Mouse (Mus musculus): Measurements from ENCODE around the gene D16Ertd472e. TPM values are rescaled to one million over a fixed set of nuclear protein-coding genes. Genes with fewer than 3 reads are reported as not detected.

D16Ertd472e gene
- polyA plus RNA-seq, 1 experiment: 16.8 TPM

DNA sequence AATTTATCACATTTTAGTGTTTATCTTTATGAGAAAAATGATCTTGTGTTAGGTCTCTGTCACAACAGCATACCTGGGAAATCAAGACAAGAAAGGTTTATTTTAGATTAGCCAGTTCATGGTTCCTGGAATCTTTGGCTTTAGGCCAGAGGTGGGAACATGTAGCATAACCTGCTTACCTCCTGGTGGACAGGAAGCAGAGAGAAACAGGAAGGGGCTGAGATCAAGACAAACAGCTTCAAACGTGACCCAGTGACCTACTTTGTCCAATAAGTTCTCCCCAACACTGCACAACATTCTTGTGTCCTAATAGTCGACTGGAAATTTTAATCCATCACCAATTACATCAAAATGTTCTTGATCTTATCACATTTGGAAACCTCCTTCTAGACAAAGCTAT, 19.9 kb upstream of the D16Ertd472e start:
- Histone ChIP-seq H3K4me3 (ENCODE audit: low read depth, low read length) (no peak overlapping the region), H3K9ac (ENCODE audit: low read depth, poor library complexity, severe bottlenecking) (no peak overlapping the region), H3K9me3 (replicated peaks; ENCODE audit: control insufficient read depth, insufficient read depth, low read length, poor library complexity, severe bottlenecking) (peaks cover 13% of the 10 kb centered on the region), H3K36me3 (ENCODE audit: control insufficient read depth, insufficient read depth, low read length, poor library complexity, severe bottlenecking) (no peaks in the 10 kb centered on the region), H3K27ac (ENCODE audit: insufficient read depth, low read length) (no peak overlapping the region), H3K4me1 (ENCODE audit: control insufficient read depth, insufficient read depth, low read length) (no peaks in the 10 kb centered on the region), H3K27me3 (ENCODE audit: control insufficient read depth, insufficient read depth, low read length, poor library complexity, severe bottlenecking) (no peaks in the 10 kb centered on the region; the same call in 1 of the 2 replicates)
- no peak for TF ChIP-seq CTCF (IDR thresholded peaks at IDR 0.05; ENCODE audit: low read depth, low read length)
- no peak for TF ChIP-seq POLR2A (IDR thresholded peaks at IDR 0.05; ENCODE audit: insufficient read depth, low read length)
- TF ChIP-seq EP300 (IDR thresholded peaks at IDR 0.05; ENCODE audit: insufficient read depth, low read depth, low read length): no peak

DNA sequence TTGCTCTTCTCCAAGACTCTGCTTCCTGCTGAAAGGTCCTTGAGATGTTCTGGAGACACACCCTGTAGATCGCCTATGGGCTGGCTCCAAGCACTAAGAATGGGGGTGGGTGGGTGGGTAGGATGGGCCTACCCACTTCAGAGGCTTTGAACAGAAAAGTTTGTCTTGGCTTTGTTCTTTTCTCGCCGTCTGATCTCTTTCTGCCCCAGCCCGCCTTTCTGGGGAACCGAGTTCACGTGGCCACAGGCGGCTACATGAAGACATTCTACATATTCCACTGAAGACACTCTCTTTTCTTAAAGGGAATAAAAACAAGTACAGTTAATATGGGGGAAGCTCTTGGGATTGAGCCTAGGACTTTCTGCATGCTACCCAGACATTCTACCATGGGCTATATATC, 19.3 kb upstream of the D16Ertd472e start:
- Histone ChIP-seq H3K4me3 (ENCODE audit: low read depth, low read length) (no peak overlapping the region), H3K27ac (ENCODE audit: insufficient read depth, low read length) (no peak overlapping the region), H3K4me1 (ENCODE audit: control insufficient read depth, insufficient read depth, low read length) (no peaks in the 10 kb centered on the region), H3K9ac (ENCODE audit: low read depth, poor library complexity, severe bottlenecking) (no peak overlapping the region), H3K27me3 (ENCODE audit: control insufficient read depth, insufficient read depth, low read length, poor library complexity, severe bottlenecking) (no peaks in the 10 kb centered on the region; the same call in 1 of the 2 replicates), H3K36me3 (ENCODE audit: control insufficient read depth, insufficient read depth, low read length, poor library complexity, severe bottlenecking) (no peaks in the 10 kb centered on the region), H3K9me3 (replicated peaks; ENCODE audit: control insufficient read depth, insufficient read depth, low read length, poor library complexity, severe bottlenecking) (peaks cover 13% of the 10 kb centered on the region)
- TF ChIP-seq POLR2A (IDR thresholded peaks at IDR 0.05; ENCODE audit: insufficient read depth, low read length) (no peak), CTCF (IDR thresholded peaks at IDR 0.05; ENCODE audit: low read depth, low read length) (no peak), EP300 (IDR thresholded peaks at IDR 0.05; ENCODE audit: insufficient read depth, low read depth, low read length) (no peak)

DNA sequence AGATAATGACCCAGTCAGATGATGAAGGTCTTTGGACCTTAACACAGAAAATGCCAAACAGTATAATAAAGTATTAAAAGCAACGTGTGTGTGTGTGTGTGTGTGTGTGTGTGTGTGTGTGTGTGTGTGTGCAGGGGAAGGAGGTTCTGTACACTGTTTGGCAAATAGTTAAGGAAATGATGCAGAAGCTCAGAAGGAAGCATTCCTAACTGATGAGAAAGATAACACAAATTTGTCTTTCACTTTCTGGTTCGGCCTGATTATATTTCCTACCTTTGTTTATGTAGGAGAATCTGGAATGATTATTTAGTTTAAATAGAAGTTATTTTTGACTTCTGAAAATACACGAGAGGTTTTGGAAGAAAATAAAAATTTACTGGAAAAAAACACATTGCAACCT, 17.6 kb upstream of the D16Ertd472e start:
- no peaks in the 10 kb centered on the region for H3K4me1 ChIP-seq (ENCODE audit: control insufficient read depth, insufficient read depth, low read length)
- H3K4me3 ChIP-seq (ENCODE audit: low read depth, low read length): no peak overlapping the region
- H3K36me3 ChIP-seq (ENCODE audit: control insufficient read depth, insufficient read depth, low read length, poor library complexity, severe bottlenecking): no peaks in the 10 kb centered on the region
- no peak for TF ChIP-seq CTCF (IDR thresholded peaks at IDR 0.05; ENCODE audit: low read depth, low read length)
- H3K27ac ChIP-seq (ENCODE audit: insufficient read depth, low read length): no peak overlapping the region
- peaks cover 13% of the 10 kb centered on the region for H3K9me3 ChIP-seq (replicated peaks; ENCODE audit: control insufficient read depth, insufficient read depth, low read length, poor library complexity, severe bottlenecking)
- no peak overlapping the region for H3K9ac ChIP-seq (ENCODE audit: low read depth, poor library complexity, severe bottlenecking)
- no peaks in the 10 kb centered on the region; the same call in 1 of the 2 replicates for H3K27me3 ChIP-seq (ENCODE audit: control insufficient read depth, insufficient read depth, low read length, poor library complexity, severe bottlenecking)

DNA sequence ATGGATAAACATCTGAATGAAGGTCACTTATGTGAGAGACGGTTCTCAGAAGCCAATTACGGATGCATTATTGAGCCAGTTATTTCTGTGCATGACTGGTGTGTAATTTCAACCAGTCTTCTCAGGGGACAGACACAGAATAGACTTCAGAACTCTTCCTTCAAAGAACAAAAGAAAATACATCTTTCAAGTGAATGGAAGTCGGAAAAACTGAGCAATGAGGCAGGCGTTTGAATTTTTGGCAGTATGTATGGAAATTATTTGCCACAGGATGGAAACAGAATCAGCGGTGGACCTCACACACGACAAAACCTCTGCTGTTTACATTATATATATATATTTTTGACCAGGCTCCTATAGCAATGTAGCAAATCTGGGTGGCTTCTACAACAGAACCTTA, 14.6 kb upstream of the D16Ertd472e start:
- Histone ChIP-seq H3K9me3 (replicated peaks; ENCODE audit: control insufficient read depth, insufficient read depth, low read length, poor library complexity, severe bottlenecking) (no peaks in the 10 kb centered on the region), H3K27me3 (ENCODE audit: control insufficient read depth, insufficient read depth, low read length, poor library complexity, severe bottlenecking) (no peaks in the 10 kb centered on the region; the same call in 1 of the 2 replicates), H3K9ac (ENCODE audit: low read depth, poor library complexity, severe bottlenecking) (no peak overlapping the region), H3K4me3 (ENCODE audit: low read depth, low read length) (no peak overlapping the region), H3K27ac (ENCODE audit: insufficient read depth, low read length) (no peak overlapping the region), H3K4me1 (ENCODE audit: control insufficient read depth, insufficient read depth, low read length) (peaks cover 4% of the 10 kb centered on the region), H3K36me3 (ENCODE audit: control insufficient read depth, insufficient read depth, low read length, poor library complexity, severe bottlenecking) (no peaks in the 10 kb centered on the region)
- TF ChIP-seq CTCF (IDR thresholded peaks at IDR 0.05; ENCODE audit: low read depth, low read length): no peak
- no peak for TF ChIP-seq POLR2A (IDR thresholded peaks at IDR 0.05; ENCODE audit: insufficient read depth, low read length)

DNA sequence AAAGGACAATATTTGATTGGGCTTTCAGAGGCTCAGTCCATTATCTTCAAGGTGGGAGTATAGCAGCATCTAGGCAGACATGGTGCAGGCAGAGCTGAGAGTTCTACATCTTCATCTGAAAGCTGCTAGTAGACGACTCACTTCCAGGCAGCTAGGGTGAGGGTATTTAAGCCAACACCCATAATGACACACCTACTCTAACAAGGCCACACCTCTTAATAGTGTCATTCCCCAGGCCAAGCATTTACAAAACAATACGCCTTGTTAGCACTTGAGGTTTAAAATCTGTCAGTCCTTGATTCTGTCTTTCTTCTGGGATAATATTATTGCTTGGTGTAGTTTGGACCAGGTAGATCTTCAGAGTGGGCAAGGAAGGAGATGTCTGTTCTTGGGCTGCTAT, 12.3 kb upstream of the D16Ertd472e start:
- H3K4me3 ChIP-seq (ENCODE audit: low read depth, low read length): no peak overlapping the region
- peaks cover 4% of the 10 kb centered on the region for H3K4me1 ChIP-seq (ENCODE audit: control insufficient read depth, insufficient read depth, low read length)
- H3K36me3 ChIP-seq (ENCODE audit: control insufficient read depth, insufficient read depth, low read length, poor library complexity, severe bottlenecking): no peaks in the 10 kb centered on the region
- no peak overlapping the region for H3K27ac ChIP-seq (ENCODE audit: insufficient read depth, low read length)
- no peak overlapping the region for H3K9ac ChIP-seq (ENCODE audit: low read depth, poor library complexity, severe bottlenecking)
- TF ChIP-seq EP300 (IDR thresholded peaks at IDR 0.05; ENCODE audit: insufficient read depth, low read depth, low read length) (no peak), CTCF (IDR thresholded peaks at IDR 0.05; ENCODE audit: low read depth, low read length) (no peak), POLR2A (IDR thresholded peaks at IDR 0.05; ENCODE audit: insufficient read depth, low read length) (no peak)
- H3K9me3 ChIP-seq (replicated peaks; ENCODE audit: control insufficient read depth, insufficient read depth, low read length, poor library complexity, severe bottlenecking): no peaks in the 10 kb centered on the region
- H3K27me3 ChIP-seq (ENCODE audit: control insufficient read depth, insufficient read depth, low read length, poor library complexity, severe bottlenecking): no peaks in the 10 kb centered on the region; the same call in 1 of the 2 replicates

DNA sequence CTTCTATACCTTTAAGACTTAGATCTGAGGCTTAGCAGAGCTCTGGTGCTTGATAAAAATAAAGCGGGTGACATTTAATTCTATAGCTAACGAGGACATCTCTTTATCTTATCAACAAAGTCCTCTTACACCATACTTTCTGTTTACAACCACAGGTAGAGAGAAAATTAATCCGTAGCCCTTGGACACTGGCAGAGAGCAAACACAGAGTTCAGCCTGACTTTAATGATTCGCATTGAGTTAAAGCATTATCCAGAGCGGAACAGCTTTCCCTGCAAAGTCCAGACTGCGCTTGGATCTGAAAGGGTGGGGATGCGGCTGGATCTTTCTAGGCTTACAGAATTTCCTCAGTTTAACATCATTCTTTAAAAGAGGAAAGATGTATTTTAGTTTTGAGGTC, 10.1 kb upstream of the D16Ertd472e start:
- Histone ChIP-seq H3K4me3 (ENCODE audit: low read depth, low read length) (no peak overlapping the region), H3K9ac (ENCODE audit: low read depth, poor library complexity, severe bottlenecking) (no peak overlapping the region), H3K9me3 (replicated peaks; ENCODE audit: control insufficient read depth, insufficient read depth, low read length, poor library complexity, severe bottlenecking) (no peaks in the 10 kb centered on the region), H3K4me1 (ENCODE audit: control insufficient read depth, insufficient read depth, low read length) (peaks cover 4% of the 10 kb centered on the region), H3K27me3 (ENCODE audit: control insufficient read depth, insufficient read depth, low read length, poor library complexity, severe bottlenecking) (no peaks in the 10 kb centered on the region; the same call in 1 of the 2 replicates), H3K27ac (ENCODE audit: insufficient read depth, low read length) (no peak overlapping the region), H3K36me3 (ENCODE audit: control insufficient read depth, insufficient read depth, low read length, poor library complexity, severe bottlenecking) (no peaks in the 10 kb centered on the region)
- TF ChIP-seq POLR2A (IDR thresholded peaks at IDR 0.05; ENCODE audit: insufficient read depth, low read length) (no peak), CTCF (IDR thresholded peaks at IDR 0.05; ENCODE audit: low read depth, low read length) (no peak), EP300 (IDR thresholded peaks at IDR 0.05; ENCODE audit: insufficient read depth, low read depth, low read length) (no peak)
